Mouse (Mus musculus) ZHBTc4 (cell line): ENCODE data around the gene Lrrk1.

ENCODE experiments used
- DNase-seq: peaks from one replicate; pipeline ENCODE4 v3.0.0-alpha.2; 2011; ENCODE audit warnings: low read depth, low spot score

The Lrrk1 gene

GRCm38 (mm10) chr7:66196609-66197445 lies 191.3 kb downstream of the Lrrk1 start:
- no peak for DNase-seq

- DNase-seq: no peak
Observed at GRCm38 (mm10) chr7:66195881-66196280, 192.3 kb downstream of the Lrrk1 start.

GRCm38 (mm10) chr7:66194511-66194910 lies 193.6 kb downstream of the Lrrk1 start:
- DNase-seq: no peak

GRCm38 (mm10) chr7:66190385-66190784 lies 197.8 kb downstream of the Lrrk1 start:
- peak; percentile 35 for DNase-seq

GRCm38 (mm10) chr7:66187581-66188231 lies 200.4 kb downstream of the Lrrk1 start:
- DNase-seq: no peak

- no peak for DNase-seq
Observed at GRCm38 (mm10) chr7:66185370-66185769, 202.8 kb downstream of the Lrrk1 start.

GRCm38 (mm10) chr7:66184026-66184425 lies 204.1 kb downstream of the Lrrk1 start:
- no peak for DNase-seq

- peak; percentile 13 for DNase-seq
Observed at GRCm38 (mm10) chr7:66183404-66183803, 204.7 kb downstream of the Lrrk1 start.

DNA sequence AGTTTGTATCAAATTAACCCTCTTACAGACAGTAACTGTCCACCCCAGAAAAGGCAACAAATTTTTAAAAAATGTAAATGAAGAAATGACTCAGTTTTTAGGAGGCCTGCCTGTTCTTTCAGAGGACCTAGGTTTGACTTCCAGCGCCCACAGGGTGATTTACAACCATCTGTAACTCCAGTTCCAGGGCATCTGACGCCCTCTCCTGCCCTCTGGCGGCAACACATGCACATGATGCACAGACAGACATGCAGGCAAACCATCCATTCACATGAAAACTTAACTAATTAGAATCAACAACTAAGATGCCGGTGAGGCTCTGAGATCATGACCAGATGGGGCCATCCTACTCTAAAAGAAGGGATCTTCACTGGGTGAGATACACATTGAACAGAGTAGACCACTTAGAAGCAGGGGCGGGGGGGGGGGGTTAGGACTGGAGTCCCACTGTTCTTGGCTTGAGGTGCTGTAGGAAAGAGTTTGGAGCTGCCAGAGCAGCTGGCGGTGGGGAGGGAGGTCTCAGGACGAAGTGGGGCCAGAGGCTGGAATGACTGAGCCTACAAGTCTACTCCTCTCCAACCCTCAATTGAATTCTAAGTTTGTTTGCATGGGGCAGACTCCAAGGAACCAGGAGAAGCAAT lies 206.0 kb downstream of the Lrrk1 start:
- peak; percentile 48 for DNase-seq

DNA sequence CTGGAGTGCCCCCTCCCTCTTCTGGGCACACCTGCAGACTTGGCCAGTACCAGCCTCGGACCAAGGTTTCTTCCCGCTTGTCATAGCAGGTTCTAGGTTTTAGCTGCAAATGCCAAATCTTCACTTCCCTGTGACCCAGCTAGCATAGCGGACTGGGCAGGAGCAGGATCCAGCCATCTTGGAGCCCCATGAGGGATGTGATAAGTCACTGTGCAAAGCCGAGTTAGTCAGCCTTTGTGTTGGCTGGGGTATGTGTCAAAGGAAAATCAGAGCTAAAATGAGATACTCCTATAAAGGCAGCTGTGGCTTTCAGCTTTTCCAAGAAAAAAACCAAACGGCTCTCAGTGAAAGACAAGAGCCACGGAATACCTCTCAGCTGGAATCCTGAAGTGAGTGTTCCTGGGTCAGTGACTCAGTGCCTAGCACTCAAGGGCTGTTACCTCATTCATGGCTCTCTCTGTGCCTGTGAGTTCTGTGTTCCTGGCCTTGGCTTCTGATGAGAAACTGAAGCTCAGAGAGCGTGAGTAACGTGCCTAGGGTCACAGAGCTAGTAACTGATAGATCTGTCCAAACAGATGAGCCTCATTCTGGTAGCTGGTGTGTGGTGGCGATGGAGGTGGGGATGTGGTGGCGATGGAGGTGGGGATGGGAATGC lies 207.3 kb downstream of the Lrrk1 start:
- DNase-seq: no peak

- DNase-seq: no peak
Observed at GRCm38 (mm10) chr7:66180260-66180659, 207.9 kb downstream of the Lrrk1 start.

DNA sequence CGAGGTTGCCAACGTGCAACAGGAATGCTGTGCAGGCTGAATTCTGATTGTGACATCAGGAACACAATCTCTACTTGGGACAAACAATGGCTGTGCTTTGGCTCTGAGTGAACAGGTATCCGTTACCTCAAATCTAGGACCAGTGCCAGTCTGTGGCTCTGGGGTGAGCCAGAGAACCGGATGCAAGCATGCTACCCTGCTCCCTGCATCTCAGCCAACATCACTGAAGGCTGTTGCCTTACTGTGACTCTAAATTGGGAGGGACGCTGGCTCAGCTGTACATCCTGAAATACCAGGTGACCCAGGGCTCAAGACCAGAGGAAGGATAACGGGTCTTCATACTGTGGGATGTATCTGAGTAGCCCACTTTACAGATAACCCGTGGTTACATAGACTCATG lies 208.4 kb downstream of the Lrrk1 start:
- no peak for DNase-seq

- peak; percentile 25 for DNase-seq
Observed at GRCm38 (mm10) chr7:66179120-66179581, 209.0 kb downstream of the Lrrk1 start.

DNA sequence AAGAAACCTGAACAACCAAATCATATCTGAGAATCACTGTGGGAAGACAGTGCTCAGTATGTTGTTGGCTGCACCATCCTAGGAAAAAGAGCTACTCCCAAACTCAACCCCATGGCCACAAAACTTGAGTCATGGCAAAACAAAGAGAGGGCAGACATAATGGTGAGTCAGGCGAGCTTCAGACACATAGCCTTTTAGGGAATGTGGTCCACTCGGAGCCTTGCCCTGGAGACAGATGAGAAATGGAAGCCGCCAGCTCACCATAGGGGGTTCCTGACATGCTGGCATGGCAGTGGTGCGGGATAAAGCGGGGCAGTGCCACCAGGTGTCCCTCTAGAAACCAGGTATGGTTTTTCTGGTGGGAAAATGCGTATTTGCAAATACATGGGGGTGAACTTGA lies 210.0 kb downstream of the Lrrk1 start:
- DNase-seq: no peak

GRCm38 (mm10) chr7:66176929-66177328 lies 211.2 kb downstream of the Lrrk1 start:
- DNase-seq: no peak
